Mouse (Mus musculus) cerebellum, adult 2 months (tissue): ENCODE data around the gene Gpatch8. TPM values are rescaled to one million over a fixed set of nuclear protein-coding genes. Genes with fewer than 3 reads are reported as not detected.

Experiments used
- DNase-seq, 2 experiments: peaks; one replicate each; pipeline ENCODE4 v3.0.0; 2021
- H3K27ac ChIP-seq: fragments of 200-500 bp; 2 replicates; pipeline ENCODE4 v1.5.1; 2012; ENCODE audit warnings: low read length, control low read depth, inconsistent platforms; ENCODE audit not compliant: insufficient read depth
- H3K27me3 ChIP-seq: fragments of 200-500 bp; 2 replicates; pipeline ENCODE4 v1.6.1; 2012; ENCODE audit warnings: inconsistent platforms, mild to moderate bottlenecking, low read length, moderate library complexity; ENCODE audit not compliant: control insufficient read depth, insufficient read depth
- H3K4me1 ChIP-seq: fragments of 200-500 bp; 2 replicates; pipeline ENCODE4 v1.6.1; 2011; ENCODE audit warnings: low read length; ENCODE audit not compliant: control insufficient read depth, insufficient read depth
- H3K4me3 ChIP-seq: fragments of 200-500 bp; replicated peaks from 2 replicates; pipeline ENCODE3; 2011; ENCODE audit warnings: mild to moderate bottlenecking, low read depth, low read length, control low read depth; ENCODE audit not compliant: insufficient read depth
- CTCF ChIP-seq: fragments of 200-500 bp; IDR thresholded peaks from 2 replicates; pipeline ENCODE4 v1.5.1; 2011; ENCODE audit warnings: low read depth, mild to moderate bottlenecking, control low read depth, low read length, moderate library complexity, borderline replicate concordance; ENCODE audit not compliant: insufficient read depth
- POLR2A ChIP-seq: fragments of 200-500 bp; IDR thresholded peaks from 2 replicates; pipeline ENCODE4 v1.6.1; 2011; ENCODE audit warnings: low read length, control low read depth, borderline replicate concordance; ENCODE audit not compliant: insufficient read depth
- WGBS: fragments of 180-500 bp; shearing (Covaris S2); methylation state at CpG from one replicate; pipeline ENCODE4 v1.1.7; 2018; 5-methylcytosine and 5-hydroxymethylcytosine counted together
- polyA plus RNA-seq: library from polyadenylated mRNA; depleted of rRNA; stranded (reverse); fragments of >200 nt; gene quantifications from 2 replicates; pipeline ENCODE4 v1.2.3, GENCODE M21; 2012; rRNA removed

Gene Gpatch8
- polyA plus RNA-seq, 1 experiment, result 64.7 TPM

DNA sequence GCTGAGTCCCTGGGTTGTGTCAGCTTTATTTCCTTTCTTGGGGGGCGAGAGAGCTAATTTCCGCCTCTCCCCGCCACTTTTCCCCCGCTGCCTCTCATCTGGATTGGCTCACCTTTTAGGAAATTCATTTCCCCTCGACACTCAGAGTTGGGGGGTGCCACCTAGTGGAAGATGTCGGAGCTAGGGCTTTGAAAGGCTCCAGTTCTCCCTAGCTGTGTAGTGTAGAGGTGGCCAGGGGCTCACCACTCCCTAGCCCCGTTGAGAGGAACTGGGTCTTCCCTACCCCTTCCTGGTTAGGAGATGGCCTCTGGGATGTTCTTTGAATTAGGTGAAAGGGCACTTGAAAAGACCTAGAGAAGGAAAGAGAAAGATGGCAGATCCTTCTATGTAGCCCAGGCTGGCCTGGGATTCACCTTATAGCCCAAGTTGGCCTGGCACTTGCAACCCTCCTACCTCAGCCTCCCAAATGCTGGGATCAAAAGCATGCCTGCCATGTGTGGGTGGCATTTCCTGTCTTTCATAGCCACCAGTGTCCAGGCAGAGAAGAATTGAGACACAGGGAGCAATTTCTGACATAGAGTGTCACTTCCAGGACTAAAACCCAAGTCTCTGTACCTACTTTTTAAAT lies 125.1 kb downstream of the Gpatch8 start:
- WGBS, result 2% methylated on average over 7 of the region's 7 CpGs
- TF ChIP-seq POLR2A (no peak), CTCF (peak; percentile 75)
- peaks cover 39% of the 10 kb centered on the region for H3K4me1 ChIP-seq
- peak overlapping the region; percentile 76 for H3K4me3 ChIP-seq
- no peaks in the 10 kb centered on the region for H3K27me3 ChIP-seq
- H3K27ac ChIP-seq, result no peak overlapping the region
- peak; percentile 81 to 87 for DNase-seq

DNA sequence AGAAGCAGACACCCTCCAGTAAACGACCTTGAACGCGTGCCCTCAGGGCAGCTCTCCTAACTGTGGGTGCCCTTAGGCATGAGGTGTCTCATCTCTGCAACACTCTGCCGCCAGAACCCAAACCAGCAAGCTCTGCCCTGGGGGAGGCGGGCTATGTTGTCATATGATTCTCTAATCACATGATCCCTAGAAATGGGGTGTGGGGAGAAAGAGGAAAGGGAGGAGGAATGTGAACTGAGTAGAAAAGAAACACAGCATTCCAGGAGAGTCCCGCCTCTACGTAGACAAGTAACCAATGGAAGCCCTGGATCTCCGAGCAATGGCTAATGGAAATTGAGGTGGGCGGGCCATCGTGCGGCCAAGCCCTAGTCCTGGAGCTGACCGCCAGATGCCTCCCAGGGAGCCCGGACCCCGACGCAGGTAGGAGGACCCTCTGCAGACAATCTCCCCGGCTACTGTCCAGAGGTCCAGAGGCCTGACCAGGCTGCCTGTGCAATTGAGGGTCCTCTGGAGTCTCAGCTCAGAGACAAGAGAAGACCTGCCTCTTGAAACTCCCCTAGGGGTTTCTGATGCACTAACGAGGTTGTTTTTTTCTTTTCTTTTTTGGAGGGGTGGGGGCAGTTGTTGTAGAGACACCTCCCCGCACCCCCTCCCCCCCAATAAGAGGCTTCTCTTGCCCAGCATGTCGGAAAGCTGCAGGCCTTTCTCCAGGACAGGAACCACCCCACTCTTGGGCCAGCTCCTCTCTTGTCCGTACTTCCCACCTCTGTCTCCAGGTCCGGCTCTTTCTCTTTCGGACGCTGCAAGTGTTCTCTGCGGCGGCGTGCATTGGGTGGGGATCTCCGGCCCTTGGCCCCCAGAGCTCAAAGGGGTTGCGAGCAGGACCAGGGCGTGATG lies 125.8 kb downstream of the Gpatch8 start, which contains the start of gene Grn:
TSS of gene Grn (plus strand) at position 195 of the 897 bp plus-strand sequence.
- peak; percentile 90 to 97 for DNase-seq
- 0% methylated on average over 29 of the region's 29 CpGs for WGBS
- peak within 1 kb of the TSS; percentile 43 for H3K27ac ChIP-seq
- H3K4me1 ChIP-seq, result peaks cover 34% of the 10 kb centered on the region
- peak; percentile 82 for TF ChIP-seq POLR2A
- TF ChIP-seq CTCF, result no peak
- H3K27me3 ChIP-seq, result no peaks in the 10 kb centered on the region
- H3K4me3 ChIP-seq, result peak within 1 kb of the TSS; percentile 76

DNA sequence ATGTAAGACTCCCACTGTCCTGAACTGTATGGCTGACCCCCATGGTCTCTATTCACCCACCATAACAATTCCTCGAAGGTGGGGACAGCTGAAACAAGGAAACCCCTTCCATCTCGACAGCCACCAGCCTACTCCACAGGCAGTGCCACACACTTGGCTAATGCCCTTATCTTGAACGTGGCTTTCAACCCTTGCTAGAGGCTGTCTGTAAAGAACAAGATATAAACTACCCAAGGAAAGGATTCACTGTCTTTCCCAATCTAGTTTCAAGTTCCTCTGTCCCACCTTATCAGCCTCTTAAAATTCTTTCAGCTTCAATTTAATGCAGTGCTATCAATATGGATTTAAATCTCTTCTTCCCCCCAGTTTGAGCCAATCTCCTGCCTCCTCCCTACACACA lies 126.6 kb downstream of the Gpatch8 start:
- DNase-seq, result no peak
- no peak for TF ChIP-seq CTCF
- no peak for TF ChIP-seq POLR2A
- peak overlapping the region; percentile 74 for H3K4me3 ChIP-seq
- no peaks in the 10 kb centered on the region for H3K27me3 ChIP-seq
- peaks cover 28% of the 10 kb centered on the region for H3K4me1 ChIP-seq
- 27% methylated on average over 3 of the region's 3 CpGs for WGBS
- H3K27ac ChIP-seq, result peak overlapping the region; percentile 43

DNA sequence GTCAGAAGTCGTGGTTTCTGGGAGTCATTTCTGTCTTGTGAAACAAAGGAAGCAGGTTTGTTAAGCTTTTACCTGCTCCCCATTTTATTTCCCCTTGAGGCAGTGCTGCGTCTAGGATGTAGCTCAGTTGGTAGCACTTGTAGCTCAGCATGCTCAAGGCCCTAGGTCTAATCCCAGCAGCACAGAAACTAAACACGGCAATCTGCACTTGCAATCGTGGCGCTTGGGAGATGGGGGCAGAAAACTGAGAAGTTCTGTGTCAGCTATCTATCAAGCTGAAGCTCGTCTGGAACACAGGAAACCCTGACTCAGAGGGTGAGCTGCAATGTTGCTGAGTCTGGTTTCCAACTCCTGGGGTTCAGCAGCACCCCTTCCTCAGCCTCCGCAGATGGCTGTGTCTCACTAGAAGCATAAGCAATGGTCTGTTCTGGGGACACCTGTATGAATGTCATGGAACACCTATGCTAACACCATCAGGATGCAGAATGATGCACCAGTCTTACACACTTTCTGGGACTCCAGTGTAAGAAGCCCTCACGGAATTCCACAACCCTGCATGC lies 127.1 kb downstream of the Gpatch8 start:
- WGBS, result 67% methylated on average over 8 of the region's 8 CpGs
- peaks cover 24% of the 10 kb centered on the region for H3K4me1 ChIP-seq
- H3K27me3 ChIP-seq, result no peaks in the 10 kb centered on the region
- no peak overlapping the region for H3K4me3 ChIP-seq
- TF ChIP-seq POLR2A (no peak), CTCF (no peak)
- H3K27ac ChIP-seq, result no peak overlapping the region
- no peak for DNase-seq

Other genes starting within 250 kb of the Gpatch8 start
- gene Ubtf, start 236.7 kb downstream of the Gpatch8 start, polyA plus RNA-seq, result 94.6 and 95.8 TPM in 2 replicates
- 0.72 and 0.90 TPM in 2 replicates for gene Slc4a1, start 190.2 kb downstream of the Gpatch8 start, polyA plus RNA-seq
- 446 and 460 TPM in 2 replicates for gene Rundc3a, start 163.0 kb downstream of the Gpatch8 start, polyA plus RNA-seq
- gene Slc25a39, start 148.4 kb downstream of the Gpatch8 start, polyA plus RNA-seq, result 124 and 126 TPM in 2 replicates
- gene Grn, start 126.1 kb downstream of the Gpatch8 start, polyA plus RNA-seq, result 58.4 TPM in 2 replicates
- 57.8 and 60.3 TPM in 2 replicates for gene Fam171a2, start 108.7 kb downstream of the Gpatch8 start, polyA plus RNA-seq
- gene Itga2b, start 86.3 kb downstream of the Gpatch8 start, polyA plus RNA-seq, result 2.8 and 4.0 TPM in 2 replicates
- gene Gm11627, start 23.1 kb upstream of the Gpatch8 start, polyA plus RNA-seq, result 1.1 and 1.3 TPM in 2 replicates
- 2.7 and 2.9 TPM in 2 replicates for gene Fzd2, start 48.0 kb upstream of the Gpatch8 start, polyA plus RNA-seq
- gene Meioc, start 107.3 kb upstream of the Gpatch8 start, polyA plus RNA-seq, result not detected in 2 replicates
- 24.6 and 25.0 TPM in 2 replicates for gene Ccdc43, start 141.4 kb upstream of the Gpatch8 start, polyA plus RNA-seq
- gene Adam11, start 205.0 kb upstream of the Gpatch8 start, polyA plus RNA-seq, result 207 and 239 TPM in 2 replicates